Mouse (Mus musculus) neural tube, embryonic 12.5 days (tissue): Measurements from ENCODE around the gene Pgap3. TPM values are rescaled to one million over a fixed set of nuclear protein-coding genes. Genes with fewer than 3 reads are reported as not detected.

Experiments used
- ATAC-seq: fragments of 200-750 bp; cut with Nextera tagmentation; 2 replicates; pipeline ENCODE4 v1.8.0; 2017; ENCODE audit warnings: low read depth, mild to moderate bottlenecking, moderate TSS enrichment, moderate library complexity; ENCODE audit not compliant: low FRiP score
- H3K27ac ChIP-seq: fragments of 300-500 bp; sonication (generic); 2 replicates; pipeline ENCODE4 v1.5.1; 2016
- H3K27me3 ChIP-seq: fragments of 300-500 bp; sonication (generic); replicated peaks from 2 replicates; pipeline ENCODE4 v1.6.1; 2016; ENCODE audit warnings: mild to moderate bottlenecking
- H3K36me3 ChIP-seq: fragments of 300-500 bp; sonication (generic); 2 replicates; pipeline ENCODE4 v1.6.1; 2016; ENCODE audit warnings: mild to moderate bottlenecking
- H3K4me1 ChIP-seq: fragments of 300-500 bp; sonication (generic); 2 replicates; pipeline ENCODE4 v1.6.1; 2016
- H3K4me2 ChIP-seq: fragments of 300-500 bp; sonication (generic); replicated peaks from 2 replicates; pipeline ENCODE4 v1.6.1; 2016; ENCODE audit warnings: mild to moderate bottlenecking
- H3K4me3 ChIP-seq: fragments of 300-500 bp; sonication (generic); 2 replicates; pipeline ENCODE4 v1.5.1; 2016
- H3K9ac ChIP-seq: fragments of 300-500 bp; sonication (generic); 2 replicates; pipeline ENCODE4 v1.6.1; 2016; ENCODE audit warnings: mild to moderate bottlenecking
- H3K9me3 ChIP-seq: fragments of 300-500 bp; sonication (generic); 2 replicates; pipeline ENCODE4 v1.6.1; 2016; ENCODE audit warnings: mild to moderate bottlenecking
- WGBS: fragments of 180-500 bp; shearing (Covaris S2); methylation state at CpG from one replicate; pipeline ENCODE4 v1.1.7; 2016; 5-methylcytosine and 5-hydroxymethylcytosine counted together
- polyA plus RNA-seq: library from polyadenylated mRNA; unstranded; fragments of >200 nt; fragmentation: Nextera tagmentation; extraction: Ambion mirVana; gene quantifications from 2 replicates; pipeline ENCODE4 v1.2.1, GENCODE M21; 2016

Gene Pgap3
- polyA plus RNA-seq, 1 experiment from 2014 or later: 9.0 TPM

- Histone ChIP-seq H3K4me2 (peak overlapping the region; percentile 39), H3K36me3 (no peaks in the 10 kb centered on the region), H3K4me1 (peaks cover 28% of the 10 kb centered on the region), H3K9ac (no peak overlapping the region), H3K27me3 (peaks cover 21% of the 10 kb centered on the region), H3K4me3 (no peak overlapping the region), H3K9me3 (no peaks in the 10 kb centered on the region), H3K27ac (no peak overlapping the region)
- no peak for ATAC-seq
- 46% methylated on average over 8 of the region's 8 CpGs for WGBS
Measured at GRCm38 (mm10) chr11:98408872-98409271, 8.6 kb upstream of the Pgap3 start.

- Histone ChIP-seq H3K27ac (no peak overlapping the region), H3K4me2 (no peak overlapping the region), H3K4me3 (no peak overlapping the region), H3K27me3 (peaks cover 12% of the 10 kb centered on the region), H3K9ac (no peak overlapping the region), H3K4me1 (peaks cover 8% of the 10 kb centered on the region; the same call in 1 of the 2 replicates), H3K9me3 (no peaks in the 10 kb centered on the region), H3K36me3 (no peaks in the 10 kb centered on the region)
- WGBS: 76% methylated on average over 6 of the region's 6 CpGs
- no peak for ATAC-seq
Measured at GRCm38 (mm10) chr11:98406621-98407020, 6.3 kb upstream of the Pgap3 start.

- no peak overlapping the region for H3K27ac ChIP-seq
- 64% methylated on average over 3 of the region's 3 CpGs for WGBS
- peak overlapping the region; percentile 63 for H3K4me3 ChIP-seq
- no peaks in the 10 kb centered on the region for H3K36me3 ChIP-seq
- peak overlapping the region; percentile 74 for H3K4me2 ChIP-seq
- H3K9ac ChIP-seq: peak overlapping the region; percentile 66; the same call in 1 of the 2 replicates
- H3K27me3 ChIP-seq: peaks cover 3% of the 10 kb centered on the region
- H3K9me3 ChIP-seq: no peaks in the 10 kb centered on the region
- ATAC-seq: no peak
- peaks cover 8% of the 10 kb centered on the region for H3K4me1 ChIP-seq
Measured at GRCm38 (mm10) chr11:98400816-98401215, 526 bp upstream of the Pgap3 start.

GRCm38 (mm10) chr11:98397946-98398345 is 2.3 kb downstream of the Pgap3 start:
- Histone ChIP-seq H3K4me2 (no peak overlapping the region), H3K36me3 (no peaks in the 10 kb centered on the region), H3K4me3 (no peak overlapping the region), H3K9me3 (no peaks in the 10 kb centered on the region), H3K27ac (no peak overlapping the region), H3K27me3 (no peaks in the 10 kb centered on the region; the same call in 1 of the 2 replicates), H3K9ac (no peak overlapping the region), H3K4me1 (peaks cover 20% of the 10 kb centered on the region)
- 91% methylated on average over 7 of the region's 7 CpGs for WGBS
- ATAC-seq: no peak

- no peaks in the 10 kb centered on the region for H3K36me3 ChIP-seq
- peaks cover 21% of the 10 kb centered on the region for H3K27me3 ChIP-seq
- H3K4me3 ChIP-seq: no peak overlapping the region
- no peak overlapping the region for H3K4me2 ChIP-seq
- ATAC-seq: no peak
- no peaks in the 10 kb centered on the region for H3K9me3 ChIP-seq
- 67% methylated on average over 4 of the region's 4 CpGs for WGBS
- H3K9ac ChIP-seq: no peak overlapping the region
- peaks cover 17% of the 10 kb centered on the region; the same call in 1 of the 2 replicates for H3K4me1 ChIP-seq
- H3K27ac ChIP-seq: no peak overlapping the region
Measured at GRCm38 (mm10) chr11:98395041-98395440, 5.2 kb downstream of the Pgap3 start.

- peaks cover 22% of the 10 kb centered on the region for H3K27me3 ChIP-seq
- no peaks in the 10 kb centered on the region for H3K36me3 ChIP-seq
- H3K27ac ChIP-seq: no peak overlapping the region
- WGBS: 59% methylated on average over 6 of the region's 6 CpGs
- no peak overlapping the region for H3K9ac ChIP-seq
- no peak for ATAC-seq
- no peak overlapping the region for H3K4me2 ChIP-seq
- H3K4me3 ChIP-seq: no peak overlapping the region
- H3K4me1 ChIP-seq: peaks cover 13% of the 10 kb centered on the region; the same call in 1 of the 2 replicates
- H3K9me3 ChIP-seq: no peaks in the 10 kb centered on the region
Measured at GRCm38 (mm10) chr11:98394301-98394700, 6.0 kb downstream of the Pgap3 start.

GRCm38 (mm10) chr11:98393317-98393716 is 7.0 kb downstream of the Pgap3 start:
- ATAC-seq: no peak
- no peak overlapping the region for H3K27ac ChIP-seq
- H3K4me1 ChIP-seq: peaks cover 18% of the 10 kb centered on the region; the same call in 1 of the 2 replicates
- no peaks in the 10 kb centered on the region for H3K9me3 ChIP-seq
- no peaks in the 10 kb centered on the region for H3K36me3 ChIP-seq
- no peak overlapping the region for H3K4me2 ChIP-seq
- H3K9ac ChIP-seq: no peak overlapping the region
- 75% methylated on average over 6 of the region's 6 CpGs for WGBS
- peaks cover 31% of the 10 kb centered on the region for H3K27me3 ChIP-seq
- H3K4me3 ChIP-seq: no peak overlapping the region

- H3K4me2 ChIP-seq: no peak overlapping the region
- no peak overlapping the region for H3K4me3 ChIP-seq
- peaks cover 38% of the 10 kb centered on the region for H3K27me3 ChIP-seq
- ATAC-seq: no peak
- WGBS: 51% methylated on average over 4 of the region's 4 CpGs
- no peak overlapping the region for H3K9ac ChIP-seq
- H3K36me3 ChIP-seq: no peaks in the 10 kb centered on the region
- H3K27ac ChIP-seq: no peak overlapping the region
- no peaks in the 10 kb centered on the region for H3K9me3 ChIP-seq
- peaks cover 18% of the 10 kb centered on the region; the same call in 1 of the 2 replicates for H3K4me1 ChIP-seq
Measured at GRCm38 (mm10) chr11:98392645-98393044, 7.6 kb downstream of the Pgap3 start.

GRCm38 (mm10) chr11:98392034-98392433 is 8.3 kb downstream of the Pgap3 start:
- Histone ChIP-seq H3K9ac (no peak overlapping the region), H3K27me3 (peaks cover 44% of the 10 kb centered on the region), H3K4me1 (peaks cover 18% of the 10 kb centered on the region; the same call in 1 of the 2 replicates), H3K9me3 (no peaks in the 10 kb centered on the region), H3K4me2 (no peak overlapping the region), H3K27ac (no peak overlapping the region), H3K36me3 (no peaks in the 10 kb centered on the region), H3K4me3 (no peak overlapping the region)
- ATAC-seq: no peak
- WGBS: 12% methylated on average over 7 of the region's 8 CpGs

- no peak overlapping the region for H3K9ac ChIP-seq
- WGBS: 74% methylated on average over 12 of the region's 12 CpGs
- no peak overlapping the region for H3K4me3 ChIP-seq
Measured at GRCm38 (mm10) chr11:98390141-98390540, 10.1 kb downstream of the Pgap3 start.

GRCm38 (mm10) chr11:98389221-98389780 is 11.0 kb downstream of the Pgap3 start:
- H3K9ac ChIP-seq: no peak overlapping the region
- H3K4me1 ChIP-seq: peaks cover 15% of the 10 kb centered on the region; the same call in 1 of the 2 replicates
- H3K27me3 ChIP-seq: peaks cover 71% of the 10 kb centered on the region
- 23% methylated on average over 9 of the region's 9 CpGs for WGBS
- no peaks in the 10 kb centered on the region for H3K9me3 ChIP-seq
- ATAC-seq: no peak
- no peak overlapping the region for H3K4me2 ChIP-seq
- H3K36me3 ChIP-seq: no peaks in the 10 kb centered on the region
- no peak overlapping the region for H3K4me3 ChIP-seq
- H3K27ac ChIP-seq: no peak overlapping the region

More at GRCm38 (mm10) chr11:98390141-98390540, 10.1 kb downstream of the Pgap3 start:
- H3K36me3 ChIP-seq: no peaks in the 10 kb centered on the region
- H3K27me3 ChIP-seq: peaks cover 63% of the 10 kb centered on the region
- ATAC-seq: no peak
- H3K4me2 ChIP-seq: no peak overlapping the region
- H3K4me1 ChIP-seq: peaks cover 17% of the 10 kb centered on the region; the same call in 1 of the 2 replicates
- H3K9me3 ChIP-seq: no peaks in the 10 kb centered on the region
- H3K27ac ChIP-seq: no peak overlapping the region

GRCm38 (mm10) chr11:98388282-98388681 is 12.0 kb downstream of the Pgap3 start:
- Histone ChIP-seq H3K4me3 (no peak overlapping the region), H3K9ac (0 out of 2 replicates have a peak overlapping the region, but pooled peaks have one; percentile 17), H3K36me3 (no peaks in the 10 kb centered on the region), H3K4me2 (no peak overlapping the region), H3K27me3 (peaks cover 81% of the 10 kb centered on the region), H3K9me3 (no peaks in the 10 kb centered on the region), H3K4me1 (peaks cover 8% of the 10 kb centered on the region; the same call in 1 of the 2 replicates), H3K27ac (no peak overlapping the region)
- WGBS: 77% methylated on average over 10 of the region's 10 CpGs
- ATAC-seq: no peak
